Mouse (Mus musculus) hindbrain, embryonic 14.5 days (tissue): Measurements from ENCODE around the gene Mrpl38. TPM values are rescaled to one million over a fixed set of nuclear protein-coding genes. Genes with fewer than 3 reads are reported as not detected.

Experiments
- ATAC-seq: fragments of 200-750 bp; cut with Nextera tagmentation; 2 replicates; pipeline ENCODE4 v1.8.0; 2017; ENCODE audit warnings: moderate number of reproducible peaks, mild to moderate bottlenecking, moderate TSS enrichment, moderate library complexity; ENCODE audit not compliant: low FRiP score
- DNase-seq: peaks from one replicate; pipeline ENCODE4 v3.0.0-alpha.2; 2015; ENCODE audit warnings: low spot score
- H3K27ac ChIP-seq: fragments of 300-500 bp; sonication (generic); 2 replicates; pipeline ENCODE4 v1.5.1; 2014; ENCODE audit warnings: mild to moderate bottlenecking, moderate library complexity
- H3K27me3 ChIP-seq: fragments of 300-500 bp; sonication (generic); 2 replicates; pipeline ENCODE4 v1.6.1; 2014; ENCODE audit warnings: mild to moderate bottlenecking, low read length, mixed read lengths; ENCODE audit not compliant: control insufficient read depth, insufficient read depth
- H3K36me3 ChIP-seq: fragments of 300-500 bp; sonication (generic); replicated peaks from 2 replicates; pipeline ENCODE4 v1.6.1; 2014; ENCODE audit not compliant: control insufficient read depth, insufficient read depth
- H3K4me1 ChIP-seq: fragments of 300-500 bp; sonication (generic); replicated peaks from 2 replicates; pipeline ENCODE4 v1.6.1; 2014; ENCODE audit warnings: antibody characterized with exemption, low read length, mixed read lengths; ENCODE audit not compliant: control insufficient read depth, insufficient read depth
- H3K4me2 ChIP-seq: fragments of 300-500 bp; sonication (generic); replicated peaks from 2 replicates; pipeline ENCODE4 v1.6.1; 2014; ENCODE audit warnings: mild to moderate bottlenecking, moderate library complexity
- H3K4me3 ChIP-seq: fragments of 300-500 bp; sonication (generic); replicated peaks from 2 replicates; pipeline ENCODE4 v1.5.1; 2014; ENCODE audit warnings: mild to moderate bottlenecking, low read length
- H3K9ac ChIP-seq: fragments of 300-500 bp; sonication (generic); 2 replicates; pipeline ENCODE4 v1.6.1; 2014
- H3K9me3 ChIP-seq: fragments of 300-500 bp; sonication (generic); 2 replicates; pipeline ENCODE4 v1.6.1; 2016; ENCODE audit warnings: low read length; ENCODE audit not compliant: control insufficient read depth
- WGBS: fragments of 180-500 bp; shearing (Covaris S2); extraction: QIAGEN DNeasy Blood & Tissue Kit; methylation state at CpG from one replicate; pipeline ENCODE4 v1.1.7; 2014; 5-methylcytosine and 5-hydroxymethylcytosine counted together
- polyA plus RNA-seq: library from polyadenylated mRNA; unstranded; fragments of >200 nt; fragmentation: Nextera tagmentation; extraction: Ambion mirVana; gene quantifications from 2 replicates; pipeline ENCODE4 v1.2.1, GENCODE M21; 2014

Gene Mrpl38
- polyA plus RNA-seq, 1 experiment from 2014 or later: 79.4 TPM

DNA sequence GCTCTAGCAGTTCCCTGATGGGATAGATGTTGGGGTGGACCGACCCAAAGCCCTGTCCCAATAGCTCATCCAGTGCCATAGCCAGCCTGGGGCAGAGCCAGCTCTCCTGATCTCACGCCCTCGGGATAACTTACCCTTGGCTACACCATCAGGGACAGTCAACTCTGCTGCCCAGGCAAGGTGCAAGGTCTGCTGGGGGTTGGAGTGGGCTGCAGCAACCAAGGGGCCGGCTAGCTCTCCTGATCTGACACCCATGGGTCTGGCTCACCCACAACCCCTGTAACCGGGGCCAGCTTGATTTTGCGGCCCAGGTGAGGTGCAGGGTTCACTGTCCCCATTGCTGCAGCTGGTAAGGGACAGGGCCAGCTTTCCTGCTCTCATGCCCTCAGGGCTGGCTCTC is 47.1 kb downstream of the Mrpl38 start:
- Histone ChIP-seq H3K27me3 (no peaks in the 10 kb centered on the region), H3K4me1 (0 out of 2 replicates have a peak, but pooled peaks cover 6% of the 10 kb centered on the region), H3K4me3 (no peak overlapping the region), H3K9me3 (no peaks in the 10 kb centered on the region), H3K27ac (no peak overlapping the region), H3K4me2 (no peak overlapping the region), H3K9ac (no peak overlapping the region), H3K36me3 (no peaks in the 10 kb centered on the region)
- ATAC-seq (no peak), DNase-seq (no peak)
- WGBS: 85% methylated on average over 6 of the region's 6 CpGs

GRCm38 (mm10) chr11:116089545-116089944 is 49.1 kb downstream of the Mrpl38 start:
- no peak overlapping the region for H3K27ac ChIP-seq
- no peak overlapping the region for H3K4me3 ChIP-seq
- no peaks in the 10 kb centered on the region for H3K36me3 ChIP-seq
- 87% methylated on average over 6 of the region's 6 CpGs for WGBS
- no peak overlapping the region for H3K9ac ChIP-seq
- no peaks in the 10 kb centered on the region for H3K27me3 ChIP-seq
- no peak for ATAC-seq
- H3K4me2 ChIP-seq: no peak overlapping the region
- no peaks in the 10 kb centered on the region for H3K9me3 ChIP-seq
- 0 out of 2 replicates have a peak, but pooled peaks cover 12% of the 10 kb centered on the region for H3K4me1 ChIP-seq
- DNase-seq: no peak

DNA sequence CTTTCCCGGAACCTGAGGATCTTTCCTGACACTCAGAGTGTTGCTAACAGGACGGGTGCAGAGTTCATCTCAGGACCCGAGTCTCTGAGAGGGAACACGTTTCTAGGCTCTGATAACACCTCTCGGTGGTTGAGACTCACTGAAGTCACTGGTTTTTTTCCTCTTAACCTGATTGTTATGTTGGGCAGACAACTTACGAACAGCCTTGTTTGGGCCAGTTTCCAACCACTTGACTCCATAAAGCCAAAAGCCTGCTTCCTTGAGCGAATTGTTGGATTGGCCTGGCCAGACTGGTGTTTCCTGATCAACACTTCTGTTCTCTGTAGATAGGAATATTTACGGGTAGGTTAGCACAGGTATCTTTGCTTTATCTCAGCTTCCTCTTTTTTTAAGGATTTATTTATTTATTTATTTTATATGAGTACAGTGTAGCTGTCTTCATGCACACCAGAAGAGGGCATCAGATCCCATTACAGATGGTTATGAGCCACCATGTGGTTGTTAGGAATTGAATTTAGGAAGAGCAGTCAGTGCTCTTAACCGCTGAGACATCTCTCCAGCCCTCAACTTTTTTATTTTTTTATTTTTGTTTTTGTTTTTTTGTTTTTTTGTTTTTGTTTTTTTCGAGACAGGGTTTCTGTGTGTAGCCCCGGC is 49.8 kb downstream of the Mrpl38 start:
- H3K4me1 ChIP-seq: 0 out of 2 replicates have a peak, but pooled peaks cover 12% of the 10 kb centered on the region
- no peaks in the 10 kb centered on the region for H3K27me3 ChIP-seq
- 0 out of 2 replicates have a peak, but pooled peaks cover 1% of the 10 kb centered on the region for H3K36me3 ChIP-seq
- WGBS: 90% methylated on average over 11 of the region's 11 CpGs
- no peak overlapping the region for H3K4me2 ChIP-seq
- H3K27ac ChIP-seq: no peak overlapping the region
- DNase-seq (no peak), ATAC-seq (no peak)
- no peaks in the 10 kb centered on the region for H3K9me3 ChIP-seq
- H3K9ac ChIP-seq: no peak overlapping the region
- no peak overlapping the region for H3K4me3 ChIP-seq

GRCm38 (mm10) chr11:116088188-116088587 is 50.5 kb downstream of the Mrpl38 start:
- Histone ChIP-seq H3K4me1 (0 out of 2 replicates have a peak, but pooled peaks cover 12% of the 10 kb centered on the region), H3K27me3 (no peaks in the 10 kb centered on the region), H3K36me3 (peaks cover 8% of the 10 kb centered on the region), H3K4me3 (no peak overlapping the region), H3K4me2 (peak overlapping the region; percentile 58), H3K27ac (no peak overlapping the region), H3K9me3 (no peaks in the 10 kb centered on the region), H3K9ac (no peak overlapping the region)
- ATAC-seq: no peak
- WGBS: 90% methylated on average over 8 of the region's 8 CpGs
- DNase-seq: no peak

DNA sequence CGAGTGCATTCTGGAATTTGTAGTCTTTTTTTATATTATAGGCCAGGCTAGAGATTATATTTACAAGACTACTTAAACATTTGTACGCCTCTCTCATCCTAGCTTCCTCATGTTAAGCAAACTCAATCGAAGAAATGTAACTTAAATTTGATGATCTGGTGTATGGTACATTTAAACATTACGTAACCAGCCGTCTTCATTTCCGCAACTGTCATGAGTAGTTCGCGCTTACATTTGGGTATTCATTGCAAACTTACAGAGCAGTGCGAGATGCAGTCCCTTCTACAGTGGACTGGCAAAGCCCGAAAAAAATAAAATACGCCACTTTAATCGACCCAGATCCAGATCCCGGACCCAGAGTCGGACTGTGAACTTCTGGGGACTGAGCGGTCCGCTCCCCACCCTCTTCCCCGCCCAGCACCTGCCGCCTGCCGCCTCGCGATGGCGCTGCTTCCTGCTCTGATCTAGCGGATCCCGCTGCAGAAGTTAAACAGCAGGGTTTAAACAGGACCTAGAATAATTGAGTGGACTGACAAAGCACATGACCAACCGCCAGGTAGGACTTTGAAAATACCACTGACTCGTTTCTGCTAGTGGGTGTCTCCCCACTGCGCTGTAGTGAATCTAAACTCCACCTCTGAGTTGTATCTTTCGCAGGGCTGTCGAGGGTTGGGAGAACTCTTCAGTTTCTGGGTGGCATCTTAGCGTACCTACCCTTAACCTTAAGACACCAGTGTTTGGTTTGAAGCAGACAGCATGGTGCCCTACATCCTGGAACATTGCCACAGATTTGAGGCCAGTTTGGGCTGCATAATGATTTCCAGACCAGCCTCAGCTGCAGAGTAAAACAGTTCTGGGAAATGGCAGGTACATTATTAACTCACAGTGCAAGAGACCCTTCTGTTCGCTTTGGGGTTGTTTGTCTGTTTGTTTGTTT is 51.2 kb downstream of the Mrpl38 start:
- peak overlapping the region; percentile 49 for H3K9ac ChIP-seq
- 0 out of 2 replicates have a peak, but pooled peaks cover 12% of the 10 kb centered on the region for H3K4me1 ChIP-seq
- H3K27me3 ChIP-seq: no peaks in the 10 kb centered on the region
- 3% methylated on average over 31 of the region's 31 CpGs for WGBS
- H3K27ac ChIP-seq: peak overlapping the region; percentile 76
- peak overlapping the region; percentile 58 for H3K4me2 ChIP-seq
- peak overlapping the region; percentile 46 for H3K4me3 ChIP-seq
- ATAC-seq: peak; percentile 64
- H3K36me3 ChIP-seq: peaks cover 14% of the 10 kb centered on the region
- no peaks in the 10 kb centered on the region for H3K9me3 ChIP-seq
- peak; percentile 82 for DNase-seq

DNA sequence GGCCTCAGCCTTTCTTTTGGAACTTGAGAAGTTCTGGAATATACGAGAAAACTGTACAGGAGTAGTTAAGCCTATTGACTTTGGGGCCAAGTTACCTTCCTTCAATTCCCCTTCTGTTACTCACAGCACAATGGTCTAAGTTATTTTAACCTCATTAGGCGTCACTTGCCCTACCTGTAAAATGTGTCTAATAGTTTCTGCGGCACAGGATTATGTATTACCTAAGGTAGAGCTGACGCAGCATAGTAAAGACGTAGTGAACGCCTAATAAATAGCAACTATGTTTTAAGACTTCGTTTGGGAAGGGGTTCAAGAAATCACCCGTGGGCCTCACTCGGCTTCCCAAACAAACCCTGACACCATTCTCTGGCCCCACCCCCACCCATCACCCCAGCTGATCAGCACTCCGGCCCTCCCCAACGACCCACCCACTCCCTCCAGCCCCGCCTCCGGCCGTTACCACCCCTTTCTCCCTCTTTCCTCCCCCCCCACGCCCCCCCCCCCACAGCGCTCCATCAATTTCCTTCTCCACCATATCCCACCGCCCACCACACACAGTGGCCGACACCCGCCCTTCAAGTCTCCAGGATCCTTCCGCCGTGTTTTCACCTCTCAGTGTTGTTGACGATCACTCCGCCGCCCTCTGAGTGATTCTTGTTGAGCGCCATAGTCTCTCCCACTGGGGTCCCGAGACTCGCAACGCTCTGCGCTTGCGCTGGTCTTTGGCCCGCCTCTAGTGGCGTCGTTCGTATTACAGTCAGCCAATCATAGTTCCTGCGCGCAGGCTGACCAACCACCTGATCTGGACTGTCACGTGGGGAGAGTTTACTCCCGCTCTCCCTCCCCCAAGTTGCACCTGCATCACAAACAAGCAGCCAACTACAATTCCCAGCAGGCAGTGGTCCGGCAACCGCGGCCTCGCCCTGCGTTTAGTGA is 52.1 kb downstream of the Mrpl38 start, which contains the start of gene Wbp2:
TSS of gene Wbp2 (minus strand) at position 738 of the 936 bp plus-strand sequence.
- DNase-seq: peak; percentile 98
- Histone ChIP-seq H3K4me2 (peak within 1 kb of the TSS; percentile 58), H3K4me1 (0 out of 2 replicates have a peak, but pooled peaks cover 12% of the 10 kb centered on the region), H3K27ac (peak within 1 kb of the TSS; percentile 76), H3K9me3 (no peaks in the 10 kb centered on the region), H3K4me3 (peak within 1 kb of the TSS; percentile 46), H3K36me3 (peaks cover 23% of the 10 kb centered on the region), H3K9ac (peak within 1 kb of the TSS; percentile 49), H3K27me3 (no peaks in the 10 kb centered on the region)
- ATAC-seq: peak; percentile 97
- 7% methylated on average over 38 of the region's 43 CpGs for WGBS

DNA sequence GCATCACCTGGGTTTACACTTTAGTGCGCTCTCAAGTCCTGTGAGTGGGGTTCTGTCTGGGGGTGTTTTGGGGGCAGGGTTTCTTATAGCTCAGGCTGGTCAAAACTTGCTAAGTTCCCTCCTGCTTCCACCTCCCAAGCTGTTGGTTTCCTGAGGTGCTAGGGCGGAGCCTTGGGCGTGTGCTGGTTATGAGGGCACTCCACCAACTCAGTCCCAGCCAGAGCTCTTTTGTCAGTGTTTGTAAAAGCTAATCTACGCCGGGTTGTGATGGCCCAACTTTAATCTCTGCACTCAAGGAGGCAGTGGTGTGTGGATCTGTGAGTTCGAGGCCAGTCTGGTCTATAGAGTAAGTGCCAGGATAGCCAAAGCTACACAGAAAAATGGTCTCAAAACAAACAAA is 54.5 kb downstream of the Mrpl38 start:
- ATAC-seq (no peak), DNase-seq (no peak)
- Histone ChIP-seq H3K9ac (no peak overlapping the region), H3K27ac (no peak overlapping the region), H3K4me2 (no peak overlapping the region), H3K4me3 (no peak overlapping the region), H3K4me1 (0 out of 2 replicates have a peak, but pooled peaks cover 12% of the 10 kb centered on the region), H3K36me3 (peaks cover 46% of the 10 kb centered on the region), H3K9me3 (no peaks in the 10 kb centered on the region), H3K27me3 (no peaks in the 10 kb centered on the region)
- 94% methylated on average over 6 of the region's 6 CpGs for WGBS

GRCm38 (mm10) chr11:116083096-116083672 is 55.5 kb downstream of the Mrpl38 start:
- H3K36me3 ChIP-seq: peaks cover 50% of the 10 kb centered on the region
- H3K4me1 ChIP-seq: peaks cover 13% of the 10 kb centered on the region; the same call in 1 of the 2 replicates
- WGBS: 92% methylated on average over 14 of the region's 14 CpGs
- ATAC-seq (no peak), DNase-seq (no peak)
- H3K4me3 ChIP-seq: no peak overlapping the region
- no peak overlapping the region for H3K27ac ChIP-seq
- no peaks in the 10 kb centered on the region for H3K9me3 ChIP-seq
- H3K27me3 ChIP-seq: no peaks in the 10 kb centered on the region
- H3K9ac ChIP-seq: no peak overlapping the region
- no peak overlapping the region for H3K4me2 ChIP-seq
